Mouse (Mus musculus): Measurements from ENCODE around the gene Dnajb2. TPM values are rescaled to one million over a fixed set of nuclear protein-coding genes. Genes with fewer than 3 reads are reported as not detected.
A peak's percentile ranks its signal among the peaks of the same experiment; 100 is the strongest.

The Dnajb2 gene
- total and polyA plus RNA-seq, 2 experiments = 25.4 to 55.9 TPM

GRCm38 (mm10) chr1:75216797-75217585 lies 19.2 kb upstream of the Dnajb2 start:
- TF ChIP-seq CTCF (IDR thresholded peaks at IDR 0.05; ENCODE audit: low read depth, low read length) (no peak), POLR2A (IDR thresholded peaks at IDR 0.05; ENCODE audit: extremely low read depth, insufficient read depth, low read length) (0 out of 2 replicates have a peak, but pooled peaks have one; percentile 15)
- H3K27ac ChIP-seq (replicated peaks; ENCODE audit: insufficient read depth, low read depth, low read length) = peak overlapping the region; percentile 93
- 19% methylated on average over 13 of the region's 13 CpGs for WGBS
- no peaks in the 10 kb centered on the region for H3K27me3 ChIP-seq (ENCODE audit: control insufficient read depth, insufficient read depth, low read length)
- peak overlapping the region; percentile 90 for H3K4me3 ChIP-seq (ENCODE audit: insufficient read depth, low read depth, low read length)
- peaks cover 6% of the 10 kb centered on the region; the same call in 1 of the 2 replicates for H3K79me2 ChIP-seq (ENCODE audit: control insufficient read depth, insufficient read depth, low read length)
- DNase-seq (ENCODE audit: extremely low read depth, low read depth, low spot score) = peak; percentile 91
- peaks cover 16% of the 10 kb centered on the region; the same call in 1 of the 2 replicates for H3K36me3 ChIP-seq (ENCODE audit: control insufficient read depth, insufficient read depth, low read length)
- peaks cover 42% of the 10 kb centered on the region for H3K4me1 ChIP-seq (ENCODE audit: control insufficient read depth, insufficient read depth, low read length)
- H3K9ac ChIP-seq (ENCODE audit: low read depth, low read length) = peak overlapping the region; percentile 93; the same call in 1 of the 2 replicates

GRCm38 (mm10) chr1:75217893-75218226 lies 18.3 kb upstream of the Dnajb2 start:
- TF ChIP-seq POLR2A (IDR thresholded peaks at IDR 0.05; ENCODE audit: extremely low read depth, insufficient read depth, low read length) (no peak), CTCF (IDR thresholded peaks at IDR 0.05; ENCODE audit: low read depth, low read length) (no peak)
- Histone ChIP-seq H3K36me3 (ENCODE audit: control insufficient read depth, insufficient read depth, low read length) (peaks cover 16% of the 10 kb centered on the region; the same call in 1 of the 2 replicates), H3K9ac (ENCODE audit: low read depth, low read length) (peak overlapping the region; percentile 93), H3K79me2 (ENCODE audit: control insufficient read depth, insufficient read depth, low read length) (peaks cover 6% of the 10 kb centered on the region; the same call in 1 of the 2 replicates), H3K4me3 (ENCODE audit: insufficient read depth, low read depth, low read length) (peak overlapping the region; percentile 90), H3K27ac (replicated peaks; ENCODE audit: insufficient read depth, low read depth, low read length) (peak overlapping the region; percentile 93), H3K27me3 (ENCODE audit: control insufficient read depth, insufficient read depth, low read length) (no peaks in the 10 kb centered on the region), H3K4me1 (ENCODE audit: control insufficient read depth, insufficient read depth, low read length) (peaks cover 44% of the 10 kb centered on the region)
- DNase-seq (ENCODE audit: extremely low read depth, low read depth, low spot score) = peak; percentile 31
- 3% methylated on average over 6 of the region's 6 CpGs for WGBS

DNA sequence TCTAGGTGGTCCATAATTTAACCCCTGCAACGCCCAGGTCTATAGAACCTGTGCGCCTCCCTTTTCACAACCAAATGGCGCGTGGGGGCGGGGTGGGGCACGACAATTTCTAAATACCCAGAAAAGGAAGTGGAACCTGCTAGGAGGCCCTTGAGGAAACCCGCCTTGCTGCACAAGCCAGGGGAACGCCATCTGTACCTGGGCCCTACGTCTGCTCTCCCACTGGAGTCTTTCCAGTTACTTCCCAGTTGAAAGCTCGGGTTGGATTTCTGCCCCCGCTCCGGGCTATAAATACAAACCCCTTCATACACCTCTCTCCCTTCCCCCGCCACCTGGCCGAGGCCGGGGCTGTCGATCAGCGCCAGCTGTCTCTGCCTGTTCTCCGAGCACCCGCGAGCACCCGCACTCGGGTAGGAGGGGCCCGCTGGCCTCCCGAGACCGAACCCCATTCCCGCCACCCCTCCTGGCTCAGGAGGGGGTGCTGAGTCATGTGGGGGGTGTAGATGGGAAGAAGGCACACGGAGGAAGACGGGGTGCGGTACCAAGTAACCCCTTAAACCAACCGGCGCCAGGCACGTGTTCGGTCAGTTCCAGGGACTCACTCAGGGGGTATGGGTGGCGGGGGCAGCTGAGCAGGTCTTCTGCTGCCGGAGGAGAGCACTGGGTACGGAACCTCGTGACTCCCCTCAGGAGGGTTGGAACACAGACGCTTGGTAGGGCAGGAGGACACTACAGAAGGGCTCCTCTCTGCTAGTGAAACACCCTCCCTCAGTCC lies 17.8 kb upstream of the Dnajb2 start:
- peaks cover 15% of the 10 kb centered on the region; the same call in 1 of the 2 replicates for H3K36me3 ChIP-seq (ENCODE audit: control insufficient read depth, insufficient read depth, low read length)
- H3K4me3 ChIP-seq (ENCODE audit: insufficient read depth, low read depth, low read length) = peak overlapping the region; percentile 90
- DNase-seq (ENCODE audit: extremely low read depth, low read depth, low spot score) = peak; percentile 39
- TF ChIP-seq POLR2A (IDR thresholded peaks at IDR 0.05; ENCODE audit: extremely low read depth, insufficient read depth, low read length) (no peak), CTCF (IDR thresholded peaks at IDR 0.05; ENCODE audit: low read depth, low read length) (no peak)
- H3K27me3 ChIP-seq (ENCODE audit: control insufficient read depth, insufficient read depth, low read length) = no peaks in the 10 kb centered on the region
- peak overlapping the region; percentile 93 for H3K9ac ChIP-seq (ENCODE audit: low read depth, low read length)
- H3K79me2 ChIP-seq (ENCODE audit: control insufficient read depth, insufficient read depth, low read length) = peaks cover 6% of the 10 kb centered on the region; the same call in 1 of the 2 replicates
- H3K4me1 ChIP-seq (ENCODE audit: control insufficient read depth, insufficient read depth, low read length) = peaks cover 38% of the 10 kb centered on the region
- peak overlapping the region; percentile 93 for H3K27ac ChIP-seq (replicated peaks; ENCODE audit: insufficient read depth, low read depth, low read length)
- 1% methylated on average over 38 of the region's 38 CpGs for WGBS

DNA sequence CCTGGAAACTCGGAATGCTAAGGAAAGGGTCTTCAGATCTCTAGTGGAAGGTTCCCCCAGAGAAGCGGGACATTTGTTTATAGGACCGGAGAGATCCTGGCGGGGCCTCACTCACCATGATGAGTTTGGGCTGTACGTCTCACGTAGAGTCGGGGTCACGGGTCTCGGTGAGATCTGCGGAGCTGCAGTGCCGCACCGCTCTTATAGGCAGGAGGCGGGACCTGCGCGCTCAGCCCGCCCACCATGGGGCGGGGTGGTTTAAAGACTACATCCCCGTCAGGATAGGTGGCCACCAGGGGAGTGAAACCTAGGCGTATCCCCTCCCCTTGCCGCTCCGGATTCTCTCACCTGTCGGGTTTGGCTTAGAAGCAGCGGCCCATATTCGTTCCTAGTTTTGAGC lies 17.1 kb upstream of the Dnajb2 start:
- Histone ChIP-seq H3K79me2 (ENCODE audit: control insufficient read depth, insufficient read depth, low read length) (peaks cover 6% of the 10 kb centered on the region; the same call in 1 of the 2 replicates), H3K9ac (ENCODE audit: low read depth, low read length) (peak overlapping the region; percentile 93), H3K4me3 (ENCODE audit: insufficient read depth, low read depth, low read length) (peak overlapping the region; percentile 90), H3K4me1 (ENCODE audit: control insufficient read depth, insufficient read depth, low read length) (peaks cover 32% of the 10 kb centered on the region), H3K27me3 (ENCODE audit: control insufficient read depth, insufficient read depth, low read length) (no peaks in the 10 kb centered on the region), H3K27ac (replicated peaks; ENCODE audit: insufficient read depth, low read depth, low read length) (peak overlapping the region; percentile 93), H3K36me3 (ENCODE audit: control insufficient read depth, insufficient read depth, low read length) (peaks cover 11% of the 10 kb centered on the region; the same call in 1 of the 2 replicates)
- TF ChIP-seq POLR2A (IDR thresholded peaks at IDR 0.05; ENCODE audit: extremely low read depth, insufficient read depth, low read length) (peak; percentile 99), CTCF (IDR thresholded peaks at IDR 0.05; ENCODE audit: low read depth, low read length) (peak; percentile 26)
- under 1% methylated on average over 24 of the region's 24 CpGs for WGBS
- DNase-seq (ENCODE audit: extremely low read depth, low read depth, low spot score) = peak; percentile 88

DNA sequence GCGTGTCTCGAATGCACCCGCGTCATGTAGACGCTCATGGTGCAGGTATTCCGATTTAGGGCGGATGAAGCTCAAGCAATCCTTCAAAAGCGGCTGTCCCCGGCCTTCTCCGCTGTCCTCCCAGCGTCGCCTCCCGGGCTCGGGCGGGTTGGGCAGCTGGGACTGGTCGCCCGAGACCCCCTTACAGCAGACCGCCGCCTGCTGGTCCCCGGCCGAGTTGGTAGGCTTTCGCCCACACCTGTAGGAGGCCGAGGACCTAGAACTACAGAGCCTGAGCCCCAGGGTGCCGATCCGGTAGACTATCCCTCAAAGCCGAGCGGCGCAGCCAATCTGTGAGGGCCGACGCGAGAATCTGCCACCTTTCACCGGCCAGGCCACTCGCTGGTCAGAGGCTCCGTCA lies 16.7 kb upstream of the Dnajb2 start, which contains the start of gene Tuba4a:
Gene Tuba4a, minus strand, starts transcription at position 335 of the 400 bp plus-strand sequence.
- H3K36me3 ChIP-seq (ENCODE audit: control insufficient read depth, insufficient read depth, low read length) = peaks cover 10% of the 10 kb centered on the region; the same call in 1 of the 2 replicates
- H3K4me1 ChIP-seq (ENCODE audit: control insufficient read depth, insufficient read depth, low read length) = peaks cover 29% of the 10 kb centered on the region
- H3K79me2 ChIP-seq (ENCODE audit: control insufficient read depth, insufficient read depth, low read length) = peaks cover 6% of the 10 kb centered on the region; the same call in 1 of the 2 replicates
- no peaks in the 10 kb centered on the region for H3K27me3 ChIP-seq (ENCODE audit: control insufficient read depth, insufficient read depth, low read length)
- H3K4me3 ChIP-seq (ENCODE audit: insufficient read depth, low read depth, low read length) = peak within 1 kb of the TSS; percentile 90
- TF ChIP-seq CTCF (IDR thresholded peaks at IDR 0.05; ENCODE audit: low read depth, low read length) (no peak), POLR2A (IDR thresholded peaks at IDR 0.05; ENCODE audit: extremely low read depth, insufficient read depth, low read length) (no peak)
- WGBS = 2% methylated on average over 34 of the region's 34 CpGs
- peak within 1 kb of the TSS; percentile 93 for H3K9ac ChIP-seq (ENCODE audit: low read depth, low read length)
- no peak for DNase-seq (ENCODE audit: extremely low read depth, low read depth, low spot score)
- peak within 1 kb of the TSS; percentile 93 for H3K27ac ChIP-seq (replicated peaks; ENCODE audit: insufficient read depth, low read depth, low read length)
